Mouse (Mus musculus): Measurements from ENCODE around the gene Ung. TPM values are rescaled to one million over a fixed set of nuclear protein-coding genes. Genes with fewer than 3 reads are reported as not detected.
A peak's percentile ranks its signal among the peaks of the same experiment; 100 is the strongest.

Gene Ung
- polyA plus RNA-seq, 1 experiment from 2014 or later: 45.0 TPM

- Histone ChIP-seq H3K36me3 (peaks cover 29% of the 10 kb centered on the region), H3K27ac (no peak overlapping the region)
- WGBS: 90% methylated on average over 5 of the region's 5 CpGs
Observed at GRCm38 (mm10) chr5:114115030-114115429, 15.2 kb upstream of the Ung start.

GRCm38 (mm10) chr5:114116586-114116985 is 13.6 kb upstream of the Ung start:
- H3K9ac ChIP-seq: no peak overlapping the region
- H3K36me3 ChIP-seq: peaks cover 31% of the 10 kb centered on the region
- 79% methylated on average over 7 of the region's 7 CpGs for WGBS
- no peak overlapping the region for H3K4me3 ChIP-seq (replicated peaks)
- ATAC-seq: no peak
- no peaks in the 10 kb centered on the region for H3K27me3 ChIP-seq (replicated peaks)
- no peak overlapping the region for H3K4me2 ChIP-seq (replicated peaks)
- H3K9me3 ChIP-seq: no peaks in the 10 kb centered on the region
- H3K27ac ChIP-seq: no peak overlapping the region
- no peaks in the 10 kb centered on the region for H3K4me1 ChIP-seq (replicated peaks)

More at GRCm38 (mm10) chr5:114115030-114115429, 15.2 kb upstream of the Ung start:
- no peak for ATAC-seq
- H3K27me3 ChIP-seq (replicated peaks): no peaks in the 10 kb centered on the region
- no peak overlapping the region for H3K4me2 ChIP-seq (replicated peaks)
- H3K9ac ChIP-seq: no peak overlapping the region
- H3K4me3 ChIP-seq (replicated peaks): no peak overlapping the region
- H3K4me1 ChIP-seq (replicated peaks): no peaks in the 10 kb centered on the region
- no peaks in the 10 kb centered on the region for H3K9me3 ChIP-seq

GRCm38 (mm10) chr5:114119806-114120205 is 10.4 kb upstream of the Ung start:
- 86% methylated on average over 4 of the region's 4 CpGs for WGBS
- no peak for ATAC-seq
- Histone ChIP-seq H3K9ac (no peak overlapping the region), H3K27ac (no peak overlapping the region), H3K4me3 (replicated peaks) (no peak overlapping the region), H3K27me3 (replicated peaks) (no peaks in the 10 kb centered on the region), H3K4me2 (replicated peaks) (no peak overlapping the region), H3K9me3 (no peaks in the 10 kb centered on the region), H3K36me3 (peaks cover 45% of the 10 kb centered on the region), H3K4me1 (replicated peaks) (no peaks in the 10 kb centered on the region)

GRCm38 (mm10) chr5:114126008-114126407 is 4.2 kb upstream of the Ung start:
- Histone ChIP-seq H3K27ac (no peak overlapping the region), H3K9me3 (no peaks in the 10 kb centered on the region), H3K4me1 (replicated peaks) (peaks cover 12% of the 10 kb centered on the region; the same call in 1 of the 2 replicates), H3K4me2 (replicated peaks) (no peak overlapping the region), H3K36me3 (peaks cover 27% of the 10 kb centered on the region), H3K4me3 (replicated peaks) (no peak overlapping the region), H3K27me3 (replicated peaks) (no peaks in the 10 kb centered on the region), H3K9ac (no peak overlapping the region)
- no peak for ATAC-seq
- WGBS: 90% methylated on average over 3 of the region's 3 CpGs

GRCm38 (mm10) chr5:114126499-114127244 is 3.5 kb upstream of the Ung start:
- 0 out of 2 replicates have a peak overlapping the region, but pooled peaks have one; percentile 78 for H3K9ac ChIP-seq
- H3K27me3 ChIP-seq (replicated peaks): no peaks in the 10 kb centered on the region
- H3K4me1 ChIP-seq (replicated peaks): peaks cover 16% of the 10 kb centered on the region; the same call in 1 of the 2 replicates
- 85% methylated on average over 7 of the region's 7 CpGs for WGBS
- H3K27ac ChIP-seq: no peak overlapping the region
- ATAC-seq: no peak
- H3K36me3 ChIP-seq: peaks cover 21% of the 10 kb centered on the region
- no peaks in the 10 kb centered on the region for H3K9me3 ChIP-seq
- peak overlapping the region; percentile 98 for H3K4me2 ChIP-seq (replicated peaks)
- H3K4me3 ChIP-seq (replicated peaks): no peak overlapping the region

- Histone ChIP-seq H3K9me3 (no peaks in the 10 kb centered on the region), H3K27ac (peak within 1 kb of the TSS; percentile 94), H3K27me3 (replicated peaks) (no peaks in the 10 kb centered on the region), H3K4me2 (replicated peaks) (peak within 1 kb of the TSS; percentile 98), H3K4me3 (replicated peaks) (peak within 1 kb of the TSS; percentile 75), H3K36me3 (peaks cover 13% of the 10 kb centered on the region; the same call in 1 of the 2 replicates), H3K9ac (peak within 1 kb of the TSS; percentile 78), H3K4me1 (replicated peaks) (peaks cover 22% of the 10 kb centered on the region; the same call in 1 of the 2 replicates)
- WGBS: under 1% methylated on average over 69 of the region's 69 CpGs
- peak; percentile 29 for ATAC-seq
Observed at GRCm38 (mm10) chr5:114127374-114128349, 2.5 kb upstream of the Ung start, which contains the start of gene Alkbh2. Gene Alkbh2, minus strand, starts transcription at chr5:114128218.

GRCm38 (mm10) chr5:114129550-114130210 is 506 bp upstream of the Ung start:
- Histone ChIP-seq H3K4me2 (replicated peaks) (peak overlapping the region; percentile 97), H3K27ac (no peak overlapping the region), H3K4me3 (replicated peaks) (peak overlapping the region; percentile 74), H3K27me3 (replicated peaks) (no peaks in the 10 kb centered on the region), H3K36me3 (no peaks in the 10 kb centered on the region), H3K9ac (peak overlapping the region; percentile 63; the same call in 1 of the 2 replicates), H3K4me1 (replicated peaks) (peaks cover 37% of the 10 kb centered on the region), H3K9me3 (no peaks in the 10 kb centered on the region)
- no peak for ATAC-seq
- WGBS: 74% methylated on average over 15 of the region's 15 CpGs

GRCm38 (mm10) chr5:114130698-114131520 is 723 bp downstream of the Ung start:
- peak; percentile 98 for ATAC-seq
- no peaks in the 10 kb centered on the region for H3K27me3 ChIP-seq (replicated peaks)
- peaks cover 37% of the 10 kb centered on the region for H3K4me1 ChIP-seq (replicated peaks)
- H3K9me3 ChIP-seq: no peaks in the 10 kb centered on the region
- under 1% methylated on average over 86 of the region's 87 CpGs for WGBS
- H3K4me3 ChIP-seq (replicated peaks): peak overlapping the region; percentile 74
- H3K9ac ChIP-seq: peak overlapping the region; percentile 63
- H3K4me2 ChIP-seq (replicated peaks): peak overlapping the region; percentile 97
- no peaks in the 10 kb centered on the region for H3K36me3 ChIP-seq
- peak overlapping the region; percentile 84 for H3K27ac ChIP-seq

GRCm38 (mm10) chr5:114131521-114131840 is 1.3 kb downstream of the Ung start:
- Histone ChIP-seq H3K27ac (peak overlapping the region; percentile 84), H3K4me3 (replicated peaks) (peak overlapping the region; percentile 74)

GRCm38 (mm10) chr5:114132841-114133240 is 2.7 kb downstream of the Ung start:
- Histone ChIP-seq H3K9ac (no peak overlapping the region), H3K4me1 (replicated peaks) (peaks cover 39% of the 10 kb centered on the region), H3K27me3 (replicated peaks) (no peaks in the 10 kb centered on the region), H3K4me2 (replicated peaks) (no peak overlapping the region), H3K36me3 (peaks cover 8% of the 10 kb centered on the region; the same call in 1 of the 2 replicates), H3K4me3 (replicated peaks) (no peak overlapping the region), H3K27ac (no peak overlapping the region), H3K9me3 (no peaks in the 10 kb centered on the region)
- ATAC-seq: no peak
- 89% methylated on average over 6 of the region's 6 CpGs for WGBS

More at GRCm38 (mm10) chr5:114131521-114131840, 1.3 kb downstream of the Ung start:
- no peaks in the 10 kb centered on the region for H3K9me3 ChIP-seq
- peaks cover 37% of the 10 kb centered on the region for H3K4me1 ChIP-seq (replicated peaks)
- H3K9ac ChIP-seq: peak overlapping the region; percentile 63
- peak overlapping the region; percentile 97 for H3K4me2 ChIP-seq (replicated peaks)
- 1% methylated on average over 15 of the region's 15 CpGs for WGBS
- H3K36me3 ChIP-seq: 0 out of 2 replicates have a peak, but pooled peaks cover 3% of the 10 kb centered on the region
- no peak for ATAC-seq
- no peaks in the 10 kb centered on the region for H3K27me3 ChIP-seq (replicated peaks)

- Histone ChIP-seq H3K27ac (0 out of 2 replicates have a peak overlapping the region, but pooled peaks have one; percentile 36), H3K27me3 (replicated peaks) (no peaks in the 10 kb centered on the region), H3K9ac (no peak overlapping the region), H3K9me3 (no peaks in the 10 kb centered on the region), H3K36me3 (peaks cover 8% of the 10 kb centered on the region; the same call in 1 of the 2 replicates), H3K4me3 (replicated peaks) (no peak overlapping the region), H3K4me1 (replicated peaks) (peaks cover 50% of the 10 kb centered on the region), H3K4me2 (replicated peaks) (no peak overlapping the region)
- no peak for ATAC-seq
- WGBS: 49% methylated on average over 6 of the region's 6 CpGs
Observed at GRCm38 (mm10) chr5:114134091-114134534, 3.9 kb downstream of the Ung start.
